Mouse (Mus musculus): ENCODE results near the gene Krt8. TPM values are rescaled to one million over a fixed set of nuclear protein-coding genes. Genes with fewer than 3 reads are reported as not detected.

The Krt8 gene
- 1 to 10 TPM; 1.4 to 2.5 TPM for total RNA-seq (2021)

- intact Hi-C loops (cut with DNase I): no loop called here
- no peak for DNase-seq
Measured at GRCm38 (mm10) chr15:102004189-102004588, at the start of gene Krt8. Gene Krt8 (minus strand): TSS chr15:102004482.

DNA sequence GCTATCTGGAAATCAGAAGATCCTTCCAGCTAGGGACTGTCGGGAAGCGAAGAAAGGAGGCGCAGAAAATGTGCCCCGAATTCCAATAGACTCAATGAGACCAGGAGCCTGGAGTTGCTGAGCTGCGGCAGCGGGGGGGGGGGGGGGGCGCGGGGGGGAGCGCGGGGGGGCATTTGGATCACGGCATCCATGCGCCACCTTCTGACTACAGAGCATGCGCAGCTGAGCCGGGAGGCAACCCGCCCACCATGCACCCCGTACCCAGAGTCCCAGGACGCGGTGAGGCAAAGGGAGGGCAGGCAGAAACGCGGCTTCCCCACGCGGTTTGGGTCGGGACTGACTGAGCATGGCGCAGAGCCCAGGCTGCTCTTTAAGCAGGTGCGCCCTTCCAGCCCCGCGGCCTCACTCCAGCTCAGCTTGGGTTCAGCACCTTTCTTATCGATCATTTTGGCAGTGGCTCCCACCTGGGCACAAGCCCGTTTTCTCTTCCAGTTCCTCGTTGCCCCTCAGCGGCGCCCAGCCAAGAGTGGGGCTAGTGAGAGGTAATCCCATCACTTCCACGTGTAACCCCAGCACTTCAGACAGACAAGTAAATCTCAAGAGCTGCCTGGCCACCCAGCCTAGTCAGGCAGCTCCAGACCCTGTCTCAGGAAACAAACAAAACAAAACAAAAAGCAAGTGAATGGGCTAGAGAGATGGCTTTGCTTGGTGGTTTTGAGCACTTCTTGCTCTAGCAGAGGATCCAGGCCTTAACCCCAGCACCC, 47.8 kb upstream of the Krt8 start:
- intact Hi-C loops (cut with DNase I): no loop called here
- DNase-seq: peak; percentile 33 to 35

GRCm38 (mm10) chr15:102049871-102050270, 45.6 kb upstream of the Krt8 start:
- DNase-seq: no peak

DNA sequence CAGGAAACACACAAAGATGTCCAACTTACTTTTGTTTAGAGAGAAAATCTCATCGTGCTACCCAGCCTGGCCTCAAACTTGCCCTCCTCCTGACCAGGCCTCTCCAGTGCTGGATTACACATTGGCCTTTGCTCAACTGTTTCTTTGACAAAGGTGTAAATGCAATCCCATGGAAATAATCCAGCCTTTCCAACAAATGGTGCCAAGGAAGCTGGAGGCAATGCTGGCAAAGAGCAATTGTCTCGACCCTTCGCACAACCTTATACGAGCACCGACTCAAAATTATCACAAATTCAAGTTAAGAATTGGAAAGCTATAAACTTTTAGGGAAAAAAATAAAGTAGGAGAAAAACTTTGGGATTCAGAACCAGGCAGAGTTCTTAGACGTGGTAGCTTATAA, 43.7 kb upstream of the Krt8 start:
- intact Hi-C loops (cut with DNase I): no loop called here
- DNase-seq: no peak

More at GRCm38 (mm10) chr15:102049871-102050270, 45.6 kb upstream of the Krt8 start:
- intact Hi-C loops (cut with DNase I): no loop called here

DNA sequence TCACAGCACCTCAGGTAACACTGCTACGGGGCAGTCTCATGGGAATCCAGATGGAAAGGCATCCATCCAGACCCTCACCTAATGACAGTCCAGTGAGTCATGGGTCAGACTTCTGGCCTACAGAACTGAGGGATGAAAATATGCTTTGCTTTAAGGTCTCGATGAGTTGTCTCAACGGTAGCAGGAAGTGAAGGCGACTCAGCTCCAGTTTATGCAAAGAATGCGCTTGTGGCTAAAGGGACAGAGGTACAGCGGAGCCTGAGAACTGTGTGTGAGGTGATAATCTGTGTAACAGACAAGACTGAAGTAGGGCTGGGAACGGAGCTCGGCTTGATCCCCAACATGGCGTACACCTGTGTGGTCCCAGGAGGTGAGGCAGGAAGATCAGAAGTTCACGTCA, 41.4 kb upstream of the Krt8 start:
- intact Hi-C loops (cut with DNase I): no loop called here
- no peak for DNase-seq

GRCm38 (mm10) chr15:102044745-102045144, 40.5 kb upstream of the Krt8 start:
- intact Hi-C loops (cut with DNase I): no loop called here
- DNase-seq: no peak

DNA sequence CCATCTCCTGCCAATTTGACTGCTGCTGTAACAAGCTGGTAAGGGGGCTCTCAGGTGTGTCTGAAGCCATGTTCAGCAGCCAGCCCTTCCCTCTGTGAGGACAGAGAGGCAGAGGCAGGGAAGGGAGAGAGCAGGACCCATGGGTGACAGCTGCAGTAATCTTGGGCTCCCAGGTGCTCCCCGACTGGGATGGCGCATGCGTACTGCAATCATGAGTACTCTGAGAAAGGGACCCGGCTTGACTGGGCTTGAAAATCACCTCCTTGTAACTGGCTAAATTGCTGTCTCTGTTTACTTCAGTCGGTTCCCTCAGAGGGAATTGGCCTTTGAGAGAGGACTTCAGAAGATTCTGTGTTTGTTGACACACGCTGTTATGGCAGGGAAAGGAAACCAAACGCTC, 37.7 kb upstream of the Krt8 start:
- no peak for DNase-seq
- intact Hi-C loops (cut with DNase I): no loop called here

DNA sequence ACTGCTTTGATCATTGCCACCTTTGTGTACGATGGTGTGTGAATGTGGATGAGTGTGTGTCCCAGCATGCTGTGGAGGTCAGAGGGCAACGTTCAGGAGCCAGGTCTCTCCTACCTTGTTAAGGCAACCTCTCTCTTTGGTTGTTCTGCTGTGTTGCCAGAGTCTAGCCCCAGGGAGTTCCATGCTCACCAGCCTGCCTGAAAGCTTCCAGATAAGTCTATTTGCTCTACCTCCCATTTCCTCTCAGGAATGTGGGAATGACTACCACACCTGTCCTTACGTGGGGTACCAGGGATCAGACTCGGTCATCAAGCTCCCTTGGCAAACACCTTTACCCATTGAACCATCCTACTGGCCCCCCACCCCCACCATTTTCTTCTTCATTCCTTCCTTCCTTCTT, 36.0 kb upstream of the Krt8 start:
- intact Hi-C loops (cut with DNase I): no loop called here
- DNase-seq: no peak

DNA sequence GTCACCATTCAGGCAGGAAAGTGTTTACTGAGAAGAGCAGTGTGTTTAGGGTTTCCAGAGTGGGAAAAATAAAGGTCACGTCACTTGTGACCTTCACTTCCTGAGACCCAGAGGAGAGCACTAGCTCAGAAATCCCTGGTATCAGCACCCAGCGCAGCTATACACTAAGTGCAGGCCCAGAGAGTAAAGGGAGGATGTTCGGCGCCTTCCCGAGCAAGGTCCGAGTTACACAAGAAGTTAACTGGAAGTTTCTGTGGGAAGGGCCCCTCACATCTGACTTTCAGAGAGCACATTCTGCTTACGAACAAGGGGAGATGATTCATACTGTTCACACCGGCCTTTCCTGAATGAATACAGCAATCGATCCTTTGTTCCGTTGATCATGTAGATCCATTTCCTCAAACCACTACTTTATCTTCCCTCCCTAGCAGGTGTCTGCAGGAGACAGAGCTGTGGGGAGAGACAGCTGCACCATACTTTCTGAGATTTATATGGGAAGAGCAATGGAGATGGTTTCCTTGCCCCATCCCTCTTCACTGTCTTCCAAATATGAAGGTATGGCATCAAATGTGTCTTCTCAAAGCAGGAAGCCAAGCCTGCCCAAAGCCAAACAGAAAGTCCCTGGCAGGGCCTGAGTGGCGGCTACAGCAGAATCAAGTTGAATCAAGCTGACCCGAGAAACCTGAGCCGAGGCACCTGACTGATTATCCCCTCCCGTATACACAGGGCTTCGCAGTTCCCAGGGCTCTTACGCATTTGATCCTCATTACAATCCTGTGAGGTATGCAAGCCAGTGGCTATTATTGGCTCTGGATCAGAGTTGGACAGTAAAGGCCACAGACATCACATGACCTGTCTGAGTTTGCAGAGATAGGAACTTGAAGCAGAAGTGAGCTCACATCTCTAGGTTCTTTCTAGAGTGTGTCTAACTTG, 30.1 kb upstream of the Krt8 start:
- intact Hi-C loops (cut with DNase I): no loop called here
- DNase-seq: no peak

DNA sequence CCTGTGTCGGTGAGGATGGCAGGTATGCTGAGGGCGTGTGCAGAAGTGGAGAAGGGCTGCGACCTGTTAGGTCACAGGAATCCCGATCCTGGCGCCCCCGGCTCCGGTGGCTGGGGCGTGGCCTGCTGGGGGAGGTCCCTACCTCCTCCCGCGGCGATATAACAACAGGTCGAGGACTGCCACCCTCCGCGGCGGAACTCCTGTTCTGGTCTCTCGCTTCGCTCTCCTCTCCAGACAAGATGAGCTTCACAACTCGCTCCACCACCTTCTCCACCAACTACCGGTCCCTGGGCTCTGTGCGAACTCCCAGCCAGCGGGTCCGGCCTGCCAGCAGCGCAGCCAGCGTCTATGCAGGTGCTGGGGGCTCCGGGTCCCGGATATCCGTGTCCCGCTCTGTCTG, 23.8 kb upstream of the Krt8 start, which contains the start of gene Krt18:
Krt18 (plus strand) TSS at position 141 of the 400 bp plus-strand sequence.
- no peak for DNase-seq
- intact Hi-C loops (cut with DNase I): no loop called here

DNA sequence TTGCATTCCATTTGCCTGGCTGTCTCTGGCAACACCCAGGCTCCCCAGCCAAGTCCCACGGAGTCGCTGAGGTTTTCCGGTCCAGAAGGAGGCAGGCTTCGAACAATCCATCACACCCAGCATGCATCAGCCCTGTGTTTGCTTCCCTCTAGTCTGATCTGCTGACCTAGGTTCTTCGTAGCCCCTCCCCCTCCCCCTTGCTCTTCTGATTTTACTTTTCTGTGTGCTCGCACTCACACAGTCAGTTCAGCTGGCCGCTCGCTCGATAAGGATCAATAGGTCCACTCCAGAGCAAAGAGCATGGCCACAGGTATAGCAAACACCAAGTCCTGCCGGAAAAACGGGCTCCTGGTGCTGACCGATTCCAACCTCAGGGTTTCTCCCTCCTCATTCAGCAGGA, 22.1 kb upstream of the Krt8 start:
- DNase-seq: no peak
- intact Hi-C loops (cut with DNase I): no loop called here

GRCm38 (mm10) chr15:102025136-102025872, 21.0 kb upstream of the Krt8 start:
- DNase-seq: peak in 1 of 2 experiments; percentile 17
- intact Hi-C loops (cut with DNase I): no loop called here

GRCm38 (mm10) chr15:102023888-102024287, 19.6 kb upstream of the Krt8 start:
- DNase-seq: no peak
- intact Hi-C loops (cut with DNase I): no loop called here

GRCm38 (mm10) chr15:102022481-102022880, 18.2 kb upstream of the Krt8 start:
- no peak for DNase-seq
- intact Hi-C loops (cut with DNase I): no loop called here

GRCm38 (mm10) chr15:102017918-102018463, 13.7 kb upstream of the Krt8 start:
- intact Hi-C loops (cut with DNase I): no loop called here
- no peak for DNase-seq

DNA sequence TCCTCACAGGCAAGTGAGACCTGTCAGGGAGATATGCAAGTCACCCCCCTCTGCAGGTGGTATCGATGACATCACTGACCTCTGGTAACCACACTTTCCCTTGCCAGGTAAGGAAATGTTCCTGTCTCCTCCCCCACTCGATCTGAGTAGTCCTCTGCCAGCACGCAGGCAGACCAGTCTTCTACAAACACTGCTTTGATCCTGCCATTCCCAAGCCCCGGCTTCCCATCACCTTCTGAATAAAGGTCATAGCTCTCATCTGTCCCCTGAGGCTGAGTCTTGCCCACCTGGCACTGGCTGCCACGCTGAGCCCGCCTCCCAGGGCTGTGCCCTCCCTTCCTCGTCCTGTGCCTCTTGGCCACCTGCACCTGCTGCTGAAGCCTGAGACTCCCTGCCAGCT, 12.5 kb upstream of the Krt8 start:
- no peak for DNase-seq
- intact Hi-C loops (cut with DNase I): no loop called here

DNA sequence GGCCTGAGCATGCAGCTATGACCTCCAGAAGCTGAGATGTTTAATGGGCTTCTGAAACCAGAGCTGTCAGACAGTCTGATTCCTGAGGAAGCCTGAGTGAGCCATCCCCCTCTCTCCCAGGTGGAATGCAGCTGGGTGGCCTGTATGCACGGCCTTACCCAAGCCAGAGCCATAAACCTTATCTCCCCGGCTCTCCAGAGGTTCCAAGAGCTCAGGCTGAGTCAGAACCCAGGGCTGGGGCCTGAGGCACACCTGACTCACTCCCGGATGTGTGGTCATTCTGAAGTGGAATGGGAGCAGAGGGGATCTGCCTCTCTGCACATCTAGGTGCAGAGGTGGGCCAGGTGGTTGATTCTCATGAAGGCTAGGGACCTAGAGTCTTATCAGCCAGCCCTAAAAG, 11.8 kb upstream of the Krt8 start:
- no peak for DNase-seq
- intact Hi-C loops (cut with DNase I): no loop called here

DNA sequence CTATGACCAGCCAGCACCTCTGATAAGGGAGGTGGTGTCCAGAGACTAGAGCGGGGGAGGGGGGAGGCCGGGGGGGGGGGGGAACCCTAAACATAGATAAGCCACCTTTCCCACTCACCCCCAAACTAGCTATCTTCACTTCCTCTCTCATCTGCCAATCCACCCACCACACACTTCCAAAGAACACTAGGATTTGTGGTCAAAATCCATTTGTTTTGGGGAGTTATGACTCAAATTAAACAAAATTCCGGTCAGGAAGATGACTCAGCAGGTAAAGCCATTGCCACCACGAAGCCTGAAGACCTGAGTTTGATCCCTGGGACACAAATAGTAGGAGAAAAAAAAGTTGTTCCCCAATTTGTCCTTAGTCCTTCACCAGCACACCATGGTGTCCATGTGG, 10.6 kb upstream of the Krt8 start:
- intact Hi-C loops (cut with DNase I): no loop called here
- no peak for DNase-seq

GRCm38 (mm10) chr15:102013651-102014050, 9.4 kb upstream of the Krt8 start:
- intact Hi-C loops (cut with DNase I): no loop called here
- no peak for DNase-seq

DNA sequence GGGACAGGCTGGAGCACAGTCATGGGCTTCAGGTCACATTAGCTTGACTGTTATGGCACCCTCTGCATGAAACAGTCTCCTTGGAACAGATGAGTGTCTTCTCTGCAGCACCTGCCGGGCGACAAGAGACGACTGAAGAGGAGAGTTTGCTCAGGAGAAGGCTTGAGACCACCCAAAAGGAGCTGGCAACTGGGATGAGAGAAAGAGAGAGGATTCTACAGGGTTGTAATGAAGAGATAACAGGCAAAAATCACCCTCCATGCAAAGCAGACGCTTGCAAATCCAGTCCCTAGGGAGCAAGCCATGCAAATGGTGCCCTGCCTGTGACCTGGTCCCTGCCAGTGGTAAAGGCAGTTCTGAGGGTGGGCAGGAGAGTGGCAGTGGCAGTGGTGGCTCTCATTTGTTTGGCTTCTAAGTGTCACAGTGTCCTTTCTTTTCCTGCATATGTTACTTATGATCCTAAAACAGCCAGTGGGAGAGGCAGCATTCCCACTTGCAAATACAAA, 8.0 kb upstream of the Krt8 start:
- intact Hi-C loops (cut with DNase I): no loop called here
- DNase-seq: no peak

Measured in heart, postnatal 36 days (tissue).